Mouse (Mus musculus): Measurements from ENCODE around the gene Cd24a.

Cd24a gene

DNA sequence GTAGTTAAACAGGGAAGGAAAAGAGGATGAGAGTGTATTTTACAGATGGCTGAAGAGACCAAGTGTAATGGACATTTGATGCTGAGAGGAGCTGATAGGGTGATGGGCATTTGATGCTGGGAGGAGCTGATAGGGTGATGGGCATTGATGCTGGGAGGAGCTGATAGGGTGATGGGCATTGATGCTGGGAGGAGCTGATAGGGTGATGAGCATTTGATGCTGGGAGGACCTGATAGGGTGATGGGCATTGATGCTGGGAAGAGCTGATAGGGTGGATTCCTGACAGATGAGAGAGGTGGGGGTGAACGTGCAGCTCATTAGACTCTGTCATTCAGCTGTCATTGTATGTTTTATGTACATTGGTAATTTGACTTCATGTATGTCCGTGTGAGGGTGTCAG is 47.5 kb downstream of the Cd24a start:
- in situ Hi-C loops (cut with MboI), result no loop called here

DNA sequence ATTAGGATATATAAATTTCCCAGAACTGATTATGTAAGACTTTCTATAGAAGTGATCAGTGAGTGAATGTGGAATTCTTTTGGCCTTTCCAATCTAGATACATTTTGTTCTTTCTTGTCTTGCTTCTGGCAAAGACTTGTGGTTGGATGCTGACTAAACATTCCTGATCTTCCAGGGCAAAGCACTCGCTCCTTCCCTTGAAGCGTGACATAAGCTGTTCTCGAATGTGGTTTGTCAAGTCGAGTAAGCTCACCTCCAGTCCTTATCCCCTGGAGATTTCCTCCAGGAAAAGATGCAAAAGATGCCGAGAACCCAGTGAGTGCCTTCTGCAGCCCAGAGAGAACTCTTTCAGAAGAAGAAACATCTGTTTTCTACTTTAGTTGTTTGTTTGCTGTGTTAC is 51.1 kb downstream of the Cd24a start:
- in situ Hi-C loops (cut with MboI), result no loop called here

DNA sequence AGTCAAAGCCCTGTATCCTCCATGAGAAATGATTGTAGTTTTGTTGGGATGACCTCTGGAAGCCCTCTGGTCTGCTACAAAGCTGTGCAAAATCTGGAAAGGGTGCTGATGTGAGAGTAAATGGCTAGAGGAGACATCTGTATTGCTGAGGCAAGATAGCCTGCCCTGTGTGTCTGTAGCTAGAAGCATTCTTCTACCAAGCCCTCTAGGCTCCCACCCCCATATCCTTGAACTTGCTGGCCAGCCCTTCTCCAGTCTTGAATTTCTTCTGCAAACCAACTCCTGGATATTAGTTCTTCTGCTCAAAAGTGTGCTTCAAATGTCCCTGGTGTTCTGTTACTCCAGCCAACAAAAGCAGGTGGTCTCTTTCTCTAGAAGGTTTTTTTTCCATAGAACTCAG is 51.8 kb downstream of the Cd24a start:
- in situ Hi-C loops (cut with MboI), result no loop called here

DNA sequence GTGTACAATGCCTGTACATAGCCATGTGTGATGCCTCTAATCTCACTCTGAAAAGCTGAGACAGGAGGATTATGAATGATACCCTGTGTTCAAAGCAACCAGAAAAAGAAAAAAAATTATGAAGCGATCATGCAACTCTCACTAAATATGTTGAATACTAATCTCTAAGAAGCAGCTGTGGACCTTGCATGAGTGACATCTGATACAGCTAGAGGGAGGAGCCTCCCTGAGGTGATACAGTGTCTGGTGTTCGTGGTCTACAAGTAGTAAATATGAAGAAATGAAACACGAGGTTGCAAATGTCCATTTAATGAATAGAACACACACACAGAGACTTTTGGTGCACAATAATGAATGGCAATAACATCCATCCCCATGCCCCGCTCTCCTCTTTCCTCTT is 52.5 kb downstream of the Cd24a start:
- in situ Hi-C loops (cut with MboI), result no loop called here

DNA sequence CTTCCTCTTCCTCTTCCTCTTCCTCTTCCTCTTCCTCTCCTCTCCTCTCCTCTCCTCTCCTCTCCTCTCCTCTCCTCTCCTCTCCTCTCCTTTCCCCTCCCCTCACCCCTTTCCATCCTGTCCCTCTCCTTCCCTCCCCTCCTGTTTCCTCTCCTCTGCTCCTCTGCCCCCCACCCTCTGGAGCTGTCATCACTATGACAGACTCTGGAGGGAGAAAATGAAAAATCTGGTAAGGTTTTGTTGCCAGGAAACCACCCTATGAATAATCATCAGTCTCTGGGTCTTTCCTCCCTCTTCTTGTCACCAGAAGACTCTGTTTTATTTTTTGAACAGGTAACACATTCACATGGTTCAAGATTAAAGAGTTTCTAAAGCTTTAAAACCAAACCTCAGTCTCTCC is 53.0 kb downstream of the Cd24a start:
- in situ Hi-C loops (cut with MboI), result no loop called here

DNA sequence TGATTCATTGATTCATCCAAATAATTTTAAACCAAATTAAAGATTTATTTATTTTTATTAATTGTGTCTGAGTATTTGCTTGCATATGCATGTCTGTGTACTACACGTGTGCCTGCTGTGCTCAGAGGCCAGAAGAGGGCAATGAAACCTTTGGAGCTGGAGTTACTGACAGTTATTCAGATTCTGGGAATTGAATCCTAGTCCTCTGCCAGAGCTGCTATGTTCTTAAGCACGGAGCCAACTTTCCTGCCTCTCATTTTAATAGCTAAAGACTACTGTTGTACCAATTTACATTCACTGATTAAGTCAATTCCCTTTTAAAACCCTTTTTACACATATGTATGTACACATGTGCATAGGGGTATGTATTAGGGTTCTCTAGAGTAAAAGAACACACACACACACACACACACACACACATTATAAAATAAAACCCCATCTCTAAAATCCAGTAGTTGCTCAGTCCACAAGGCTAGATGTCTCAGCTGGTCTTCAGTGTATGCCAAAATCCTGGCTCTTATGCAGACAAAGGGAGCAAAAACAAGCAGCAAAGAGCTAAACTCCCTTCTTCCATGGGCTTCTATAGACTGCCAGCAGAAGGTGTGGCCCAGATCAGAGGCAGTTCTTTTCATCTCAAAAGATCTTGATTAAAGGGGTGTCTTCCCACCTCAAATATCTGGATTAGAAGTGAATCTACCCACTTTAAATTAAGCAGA is 53.7 kb downstream of the Cd24a start:
- in situ Hi-C loops (cut with MboI), result no loop called here

DNA sequence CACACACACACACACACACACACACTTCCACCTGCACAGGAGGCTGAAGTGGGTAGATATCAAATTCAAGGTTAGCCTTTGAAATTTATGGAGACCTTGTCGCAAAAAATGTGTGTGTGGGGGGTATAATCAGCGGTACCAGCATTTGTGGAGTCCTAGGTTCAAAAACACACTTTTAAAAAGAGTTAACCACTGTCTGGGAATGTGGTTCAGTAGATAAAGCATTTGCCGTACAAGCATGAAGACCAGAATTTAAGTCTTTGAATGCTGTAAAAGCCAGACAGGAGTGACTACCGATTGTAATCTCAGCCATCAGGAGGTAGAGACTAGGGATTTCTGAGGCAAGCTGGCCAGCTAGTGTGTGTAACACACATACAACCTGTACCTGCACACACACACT is 55.0 kb downstream of the Cd24a start:
- in situ Hi-C loops (cut with MboI), result no loop called here

All from mature B cell (primary cell).